Mouse (Mus musculus): ENCODE data around the gene Zscan2. TPM values are rescaled to one million over a fixed set of nuclear protein-coding genes. Genes with fewer than 3 reads are reported as not detected.

Gene Zscan2
- polyA plus RNA-seq, 1 experiment from 2014 or later: 2.3 TPM

GRCm38 (mm10) chr7:80849267-80849666, 11.5 kb upstream of the Zscan2 start:
- Histone ChIP-seq H3K4me2 (ENCODE audit: low read depth, low read length) (no peak overlapping the region), H3K4me3 (ENCODE audit: low read length) (no peak overlapping the region), H3K4me1 (replicated peaks; ENCODE audit: control insufficient read depth, insufficient read depth, low read length) (peaks cover 3% of the 10 kb centered on the region; the same call in 1 of the 2 replicates), H3K9me3 (ENCODE audit: control insufficient read depth, low read length) (no peaks in the 10 kb centered on the region), H3K36me3 (ENCODE audit: control insufficient read depth, insufficient read depth, low read length) (no peaks in the 10 kb centered on the region), H3K9ac (ENCODE audit: low read length) (no peak overlapping the region), H3K27ac (ENCODE audit: low read length) (no peak overlapping the region), H3K27me3 (ENCODE audit: control insufficient read depth, insufficient read depth, low read depth, low read length) (no peaks in the 10 kb centered on the region)
- WGBS: 50% methylated on average over 2 of the region's 2 CpGs
- no peak for ATAC-seq (ENCODE audit: low read depth)

- Histone ChIP-seq H3K27ac (ENCODE audit: low read length) (no peak overlapping the region), H3K36me3 (ENCODE audit: control insufficient read depth, insufficient read depth, low read length) (no peaks in the 10 kb centered on the region), H3K9ac (ENCODE audit: low read length) (no peak overlapping the region), H3K4me1 (replicated peaks; ENCODE audit: control insufficient read depth, insufficient read depth, low read length) (peaks cover 3% of the 10 kb centered on the region; the same call in 1 of the 2 replicates), H3K9me3 (ENCODE audit: control insufficient read depth, low read length) (no peaks in the 10 kb centered on the region), H3K4me2 (ENCODE audit: low read depth, low read length) (no peak overlapping the region), H3K27me3 (ENCODE audit: control insufficient read depth, insufficient read depth, low read depth, low read length) (no peaks in the 10 kb centered on the region), H3K4me3 (ENCODE audit: low read length) (no peak overlapping the region)
- peak; percentile 73 for ATAC-seq (ENCODE audit: low read depth)
- WGBS: 18% methylated on average over 4 of the region's 4 CpGs
Observed at GRCm38 (mm10) chr7:80849710-80850109, 11.0 kb upstream of the Zscan2 start.

- no peak for ATAC-seq (ENCODE audit: low read depth)
- H3K4me2 ChIP-seq (ENCODE audit: low read depth, low read length): no peak overlapping the region
Observed at GRCm38 (mm10) chr7:80850520-80850919, 10.2 kb upstream of the Zscan2 start.

GRCm38 (mm10) chr7:80853218-80853617, 7.5 kb upstream of the Zscan2 start:
- no peaks in the 10 kb centered on the region for H3K9me3 ChIP-seq (ENCODE audit: control insufficient read depth, low read length)
- no peaks in the 10 kb centered on the region for H3K27me3 ChIP-seq (ENCODE audit: control insufficient read depth, insufficient read depth, low read depth, low read length)
- ATAC-seq (ENCODE audit: low read depth): no peak
- H3K4me3 ChIP-seq (ENCODE audit: low read length): no peak overlapping the region
- no peaks in the 10 kb centered on the region for H3K36me3 ChIP-seq (ENCODE audit: control insufficient read depth, insufficient read depth, low read length)
- no peak overlapping the region for H3K27ac ChIP-seq (ENCODE audit: low read length)
- H3K4me2 ChIP-seq (ENCODE audit: low read depth, low read length): no peak overlapping the region
- H3K4me1 ChIP-seq (replicated peaks; ENCODE audit: control insufficient read depth, insufficient read depth, low read length): peaks cover 3% of the 10 kb centered on the region; the same call in 1 of the 2 replicates
- WGBS: 87% methylated on average over 3 of the region's 3 CpGs
- no peak overlapping the region for H3K9ac ChIP-seq (ENCODE audit: low read length)

More at GRCm38 (mm10) chr7:80850520-80850919, 10.2 kb upstream of the Zscan2 start:
- H3K9ac ChIP-seq (ENCODE audit: low read length): no peak overlapping the region
- no peaks in the 10 kb centered on the region for H3K9me3 ChIP-seq (ENCODE audit: control insufficient read depth, low read length)
- no peaks in the 10 kb centered on the region for H3K27me3 ChIP-seq (ENCODE audit: control insufficient read depth, insufficient read depth, low read depth, low read length)
- no peaks in the 10 kb centered on the region for H3K36me3 ChIP-seq (ENCODE audit: control insufficient read depth, insufficient read depth, low read length)
- no peak overlapping the region for H3K4me3 ChIP-seq (ENCODE audit: low read length)
- 76% methylated on average over 5 of the region's 5 CpGs for WGBS
- H3K4me1 ChIP-seq (replicated peaks; ENCODE audit: control insufficient read depth, insufficient read depth, low read length): peaks cover 3% of the 10 kb centered on the region; the same call in 1 of the 2 replicates
- H3K27ac ChIP-seq (ENCODE audit: low read length): no peak overlapping the region

GRCm38 (mm10) chr7:80855316-80855715, 5.4 kb upstream of the Zscan2 start:
- H3K4me2 ChIP-seq (ENCODE audit: low read depth, low read length): no peak overlapping the region
- no peak overlapping the region for H3K9ac ChIP-seq (ENCODE audit: low read length)
- H3K4me3 ChIP-seq (ENCODE audit: low read length): no peak overlapping the region
- H3K4me1 ChIP-seq (replicated peaks; ENCODE audit: control insufficient read depth, insufficient read depth, low read length): no peaks in the 10 kb centered on the region
- H3K9me3 ChIP-seq (ENCODE audit: control insufficient read depth, low read length): no peaks in the 10 kb centered on the region
- no peaks in the 10 kb centered on the region for H3K36me3 ChIP-seq (ENCODE audit: control insufficient read depth, insufficient read depth, low read length)
- no peak for ATAC-seq (ENCODE audit: low read depth)
- H3K27me3 ChIP-seq (ENCODE audit: control insufficient read depth, insufficient read depth, low read depth, low read length): no peaks in the 10 kb centered on the region
- no peak overlapping the region for H3K27ac ChIP-seq (ENCODE audit: low read length)

GRCm38 (mm10) chr7:80857181-80857580, 3.5 kb upstream of the Zscan2 start:
- WGBS: 15% methylated on average over 6 of the region's 6 CpGs
- peaks cover 7% of the 10 kb centered on the region for H3K4me1 ChIP-seq (replicated peaks; ENCODE audit: control insufficient read depth, insufficient read depth, low read length)
- H3K4me2 ChIP-seq (ENCODE audit: low read depth, low read length): no peak overlapping the region
- H3K9me3 ChIP-seq (ENCODE audit: control insufficient read depth, low read length): no peaks in the 10 kb centered on the region
- H3K27ac ChIP-seq (ENCODE audit: low read length): no peak overlapping the region
- H3K9ac ChIP-seq (ENCODE audit: low read length): no peak overlapping the region
- no peak overlapping the region for H3K4me3 ChIP-seq (ENCODE audit: low read length)
- H3K36me3 ChIP-seq (ENCODE audit: control insufficient read depth, insufficient read depth, low read length): no peaks in the 10 kb centered on the region
- H3K27me3 ChIP-seq (ENCODE audit: control insufficient read depth, insufficient read depth, low read depth, low read length): no peaks in the 10 kb centered on the region
- no peak for ATAC-seq (ENCODE audit: low read depth)

- peak; percentile 64 for ATAC-seq (ENCODE audit: low read depth)
- Histone ChIP-seq H3K4me3 (ENCODE audit: low read length) (peak overlapping the region; percentile 66), H3K4me2 (ENCODE audit: low read depth, low read length) (peak overlapping the region; percentile 66), H3K4me1 (replicated peaks; ENCODE audit: control insufficient read depth, insufficient read depth, low read length) (peaks cover 22% of the 10 kb centered on the region), H3K9me3 (ENCODE audit: control insufficient read depth, low read length) (no peaks in the 10 kb centered on the region), H3K9ac (ENCODE audit: low read length) (peak overlapping the region; percentile 60), H3K27ac (ENCODE audit: low read length) (peak overlapping the region; percentile 14; the same call in 1 of the 2 replicates), H3K27me3 (ENCODE audit: control insufficient read depth, insufficient read depth, low read depth, low read length) (no peaks in the 10 kb centered on the region), H3K36me3 (ENCODE audit: control insufficient read depth, insufficient read depth, low read length) (peaks cover 3% of the 10 kb centered on the region; the same call in 1 of the 2 replicates)
- WGBS: under 1% methylated on average over 13 of the region's 13 CpGs
Observed at GRCm38 (mm10) chr7:80860227-80860626, 493 bp upstream of the Zscan2 start.

GRCm38 (mm10) chr7:80862475-80862874, 1.8 kb downstream of the Zscan2 start:
- peaks cover 12% of the 10 kb centered on the region for H3K36me3 ChIP-seq (ENCODE audit: control insufficient read depth, insufficient read depth, low read length)
- H3K9ac ChIP-seq (ENCODE audit: low read length): no peak overlapping the region
- no peak overlapping the region for H3K4me2 ChIP-seq (ENCODE audit: low read depth, low read length)
- H3K27ac ChIP-seq (ENCODE audit: low read length): no peak overlapping the region
- H3K4me1 ChIP-seq (replicated peaks; ENCODE audit: control insufficient read depth, insufficient read depth, low read length): peaks cover 28% of the 10 kb centered on the region
- H3K4me3 ChIP-seq (ENCODE audit: low read length): no peak overlapping the region
- no peak for ATAC-seq (ENCODE audit: low read depth)
- WGBS: 86% methylated on average over 2 of the region's 2 CpGs
- H3K9me3 ChIP-seq (ENCODE audit: control insufficient read depth, low read length): no peaks in the 10 kb centered on the region
- no peaks in the 10 kb centered on the region for H3K27me3 ChIP-seq (ENCODE audit: control insufficient read depth, insufficient read depth, low read depth, low read length)

- Histone ChIP-seq H3K36me3 (ENCODE audit: control insufficient read depth, insufficient read depth, low read length) (peaks cover 21% of the 10 kb centered on the region), H3K4me3 (ENCODE audit: low read length) (no peak overlapping the region), H3K27me3 (ENCODE audit: control insufficient read depth, insufficient read depth, low read depth, low read length) (no peaks in the 10 kb centered on the region), H3K9me3 (ENCODE audit: control insufficient read depth, low read length) (no peaks in the 10 kb centered on the region), H3K4me1 (replicated peaks; ENCODE audit: control insufficient read depth, insufficient read depth, low read length) (peaks cover 28% of the 10 kb centered on the region), H3K27ac (ENCODE audit: low read length) (peak overlapping the region; percentile 73; the same call in 1 of the 2 replicates), H3K4me2 (ENCODE audit: low read depth, low read length) (no peak overlapping the region), H3K9ac (ENCODE audit: low read length) (peak overlapping the region; percentile 43)
- ATAC-seq (ENCODE audit: low read depth): no peak
- 85% methylated on average over 5 of the region's 5 CpGs for WGBS
Observed at GRCm38 (mm10) chr7:80863520-80863919, 2.8 kb downstream of the Zscan2 start.

GRCm38 (mm10) chr7:80864151-80864550, 3.4 kb downstream of the Zscan2 start:
- Histone ChIP-seq H3K4me2 (ENCODE audit: low read depth, low read length) (no peak overlapping the region), H3K27ac (ENCODE audit: low read length) (peak overlapping the region; percentile 73)

More at GRCm38 (mm10) chr7:80864151-80864550, 3.4 kb downstream of the Zscan2 start:
- no peak overlapping the region for H3K4me3 ChIP-seq (ENCODE audit: low read length)
- peaks cover 24% of the 10 kb centered on the region for H3K36me3 ChIP-seq (ENCODE audit: control insufficient read depth, insufficient read depth, low read length)
- no peaks in the 10 kb centered on the region for H3K27me3 ChIP-seq (ENCODE audit: control insufficient read depth, insufficient read depth, low read depth, low read length)
- no peak overlapping the region for H3K9ac ChIP-seq (ENCODE audit: low read length)
- 68% methylated on average over 1 of the region's 1 CpGs for WGBS
- no peak for ATAC-seq (ENCODE audit: low read depth)
- H3K4me1 ChIP-seq (replicated peaks; ENCODE audit: control insufficient read depth, insufficient read depth, low read length): peaks cover 28% of the 10 kb centered on the region
- H3K9me3 ChIP-seq (ENCODE audit: control insufficient read depth, low read length): no peaks in the 10 kb centered on the region

Data from lung, embryonic 16.5 days (tissue).